Mouse (Mus musculus): ENCODE results near the gene Epb41l5.

Epb41l5 gene

DNA sequence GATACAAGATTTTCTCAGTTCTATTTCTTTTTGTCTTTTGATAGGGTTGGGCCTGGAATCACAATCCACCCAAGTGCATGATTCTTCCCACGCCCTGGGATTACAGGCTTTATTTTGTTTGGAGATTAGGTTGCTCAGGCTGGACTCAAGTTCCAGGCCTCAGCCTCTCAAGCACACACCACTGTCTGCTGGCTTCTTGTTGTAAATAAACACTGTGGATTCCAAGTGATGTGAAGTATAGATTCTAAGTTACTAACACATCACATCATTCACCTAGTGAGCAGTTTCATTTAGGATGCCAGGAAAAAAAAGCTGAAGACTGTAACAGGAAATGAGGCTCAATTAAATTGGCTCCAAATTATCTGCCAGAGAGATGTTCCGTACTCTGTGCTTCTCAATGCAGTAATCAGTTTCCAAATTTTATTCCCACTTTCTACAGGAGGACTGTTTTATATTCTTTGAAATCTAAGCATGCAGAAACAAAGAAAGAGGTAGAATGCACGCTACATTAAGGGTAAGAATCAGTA lies 51.8 kb downstream of the Epb41l5 start:
- DNase-seq (ENCODE audit: low spot score), result peak; percentile 7

DNA sequence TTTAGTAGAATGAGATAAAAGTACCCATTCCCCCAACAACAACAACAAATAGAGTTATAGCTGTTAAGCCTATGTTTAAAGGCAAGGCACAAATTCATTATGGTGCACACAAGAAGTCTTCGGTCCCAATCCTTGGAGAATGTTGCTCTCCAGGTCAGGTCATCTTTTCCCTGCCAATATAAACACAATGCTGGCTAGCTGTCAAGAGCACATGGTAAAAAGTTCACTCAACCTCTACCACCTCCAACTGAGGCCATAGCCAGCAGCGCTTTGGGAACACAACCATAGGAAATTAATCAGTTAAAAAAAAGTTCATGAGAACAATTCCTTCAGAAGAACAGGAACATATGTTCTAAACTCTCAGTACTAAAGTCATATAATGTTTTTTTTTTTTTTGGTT lies 58.8 kb downstream of the Epb41l5 start:
- DNase-seq (ENCODE audit: low spot score), result peak; percentile 36

DNA sequence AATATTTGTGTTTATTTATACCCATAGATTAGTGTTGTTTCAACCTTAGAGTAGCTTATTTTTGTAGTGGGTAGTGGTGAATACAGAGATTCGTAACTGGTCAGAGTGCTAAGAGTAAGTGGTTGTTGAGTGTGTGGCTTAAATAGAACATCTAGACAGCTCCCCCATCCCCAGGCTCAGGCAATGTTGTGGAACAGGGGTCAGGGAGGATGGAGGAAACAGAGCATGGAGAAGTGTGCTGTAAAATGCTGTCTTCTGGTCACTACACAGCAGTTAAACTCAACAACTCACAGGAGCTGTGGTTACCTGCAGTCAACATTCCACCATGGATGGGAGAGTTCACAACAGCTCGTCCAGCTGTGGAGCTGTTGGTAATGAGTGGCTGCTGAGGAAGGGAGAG lies 63.8 kb downstream of the Epb41l5 start:
- DNase-seq (ENCODE audit: low spot score), result no peak

DNA sequence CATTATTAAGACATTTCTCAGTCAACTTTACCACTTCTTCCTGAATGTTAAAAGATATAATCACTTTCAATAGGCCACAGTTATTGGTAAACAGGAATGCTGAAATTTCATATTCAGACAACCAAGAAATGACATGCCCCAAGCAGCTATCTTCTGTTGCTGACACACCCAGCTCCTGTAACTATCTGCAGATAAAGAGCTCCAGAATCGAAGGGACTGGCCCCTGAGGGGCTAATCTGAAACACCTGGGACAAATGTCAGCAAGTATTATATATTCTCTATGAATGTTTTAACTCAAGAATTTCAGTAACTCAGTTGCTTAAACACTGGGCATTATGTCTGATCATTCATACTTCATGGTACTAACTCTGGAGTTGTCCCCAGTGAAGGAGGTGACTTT lies 78.7 kb downstream of the Epb41l5 start:
- no peak for DNase-seq (ENCODE audit: low spot score)

DNA sequence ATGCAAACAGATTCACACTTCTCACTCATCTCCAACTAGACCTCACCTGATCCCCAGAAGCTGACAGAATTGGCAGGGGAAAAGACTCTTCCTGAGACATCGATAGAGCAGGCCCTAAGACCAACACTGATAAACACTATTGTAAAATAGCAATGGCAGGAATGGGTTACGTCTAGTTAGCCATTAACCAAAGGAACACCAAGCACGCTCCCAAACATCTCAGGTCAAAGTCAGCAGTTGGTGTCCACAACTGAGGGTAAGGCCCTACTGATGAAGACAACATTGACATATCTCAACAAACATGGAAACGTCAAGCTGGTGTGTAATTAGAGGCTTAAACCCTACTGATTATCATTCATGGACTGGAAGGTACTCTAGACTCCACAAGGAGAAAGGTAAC lies 83.3 kb downstream of the Epb41l5 start:
- DNase-seq (ENCODE audit: low spot score), result no peak

DNA sequence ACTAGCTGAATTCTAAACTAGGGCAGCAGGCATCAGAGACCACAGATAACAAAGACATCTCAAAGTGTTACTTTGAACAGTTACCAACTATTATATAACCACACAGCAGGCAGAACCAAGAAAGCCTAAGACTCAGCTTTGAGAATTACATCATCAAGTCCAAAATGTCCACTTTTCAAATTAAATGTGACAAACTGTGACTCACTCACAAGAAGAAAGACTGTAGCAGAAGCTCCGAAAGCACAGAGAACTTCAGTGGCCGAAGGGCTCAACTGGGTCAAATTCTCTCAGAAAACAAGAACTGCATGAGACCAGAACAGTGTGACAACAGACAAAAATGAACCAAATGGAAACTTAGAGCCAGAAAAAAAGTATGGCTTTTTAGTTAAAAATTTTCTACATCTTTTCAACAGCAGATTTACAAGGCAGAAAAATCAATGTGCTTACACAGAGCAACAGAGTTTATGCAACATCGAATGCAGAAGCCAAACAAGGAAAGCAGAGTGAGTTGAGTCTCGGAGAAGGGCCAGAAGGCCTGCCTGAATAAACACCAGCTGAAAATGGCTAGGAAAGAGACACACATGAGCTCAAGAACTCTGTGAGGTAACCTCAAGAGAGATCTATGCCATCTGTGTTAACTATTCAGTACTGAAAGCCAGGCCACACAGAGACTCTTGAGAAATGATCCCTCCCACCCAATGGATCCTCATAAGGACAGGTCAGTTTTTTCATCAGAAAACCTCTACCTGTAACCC lies 91.0 kb downstream of the Epb41l5 start:
- peak; percentile 29 for DNase-seq (ENCODE audit: low spot score)

DNA sequence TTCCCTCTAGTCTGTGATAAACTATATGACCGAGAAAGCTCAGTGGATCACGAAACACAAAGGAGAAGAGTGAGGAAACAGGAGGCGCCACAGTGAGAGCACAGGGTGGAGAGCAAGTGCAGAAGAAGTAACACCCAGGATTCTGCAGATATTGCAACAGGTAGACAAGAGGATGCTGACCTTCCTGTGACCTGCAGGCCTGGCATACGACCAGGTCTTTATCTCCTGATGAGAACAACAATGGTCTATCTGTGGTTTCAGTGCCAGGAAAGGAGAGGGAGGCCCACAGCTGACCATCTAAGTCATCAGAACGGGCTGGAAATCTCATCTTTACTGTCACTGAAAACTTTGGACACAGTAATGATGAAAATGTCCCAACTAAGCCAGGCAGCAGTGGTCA lies 93.1 kb downstream of the Epb41l5 start:
- no peak for DNase-seq (ENCODE audit: low spot score)

DNA sequence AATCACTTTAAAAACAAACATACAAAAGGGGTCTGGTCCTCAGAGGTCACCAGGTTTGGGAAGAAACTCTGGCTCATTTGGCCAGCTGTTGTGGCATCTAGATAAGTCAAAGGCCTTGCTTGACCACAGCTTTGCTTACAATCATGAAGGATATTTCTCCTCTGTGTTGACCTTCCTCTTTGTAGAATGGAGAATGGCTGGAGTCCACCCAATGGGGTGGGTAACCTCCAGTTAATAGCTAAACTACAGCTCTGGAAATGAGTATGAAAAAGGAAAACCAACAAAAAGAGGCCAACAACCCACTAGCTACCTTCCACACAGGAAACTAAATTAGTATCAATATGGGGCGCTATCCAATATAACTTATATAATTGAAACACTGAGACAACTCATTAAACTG lies 97.1 kb downstream of the Epb41l5 start:
- no peak for DNase-seq (ENCODE audit: low spot score)

DNA sequence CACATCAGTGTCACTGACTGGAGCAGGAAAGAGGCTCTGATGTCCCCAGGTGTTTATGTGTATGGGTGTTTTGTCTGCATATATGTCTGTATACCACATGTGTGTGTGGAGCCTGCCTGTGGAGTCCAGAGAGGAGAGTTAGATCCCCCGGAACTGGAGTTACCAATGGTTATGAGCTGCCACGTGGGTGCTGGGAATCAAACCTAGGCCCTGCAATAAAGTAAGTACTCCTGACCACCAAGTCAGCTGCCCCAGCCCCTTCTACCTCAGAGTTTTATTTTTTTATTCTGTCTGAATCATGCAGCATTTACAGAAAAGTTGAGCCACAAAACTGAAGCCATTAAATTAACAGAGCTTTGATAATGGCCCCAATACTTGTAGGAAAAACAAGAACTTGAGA lies 98.7 kb downstream of the Epb41l5 start:
- DNase-seq (ENCODE audit: low spot score), result no peak

DNA sequence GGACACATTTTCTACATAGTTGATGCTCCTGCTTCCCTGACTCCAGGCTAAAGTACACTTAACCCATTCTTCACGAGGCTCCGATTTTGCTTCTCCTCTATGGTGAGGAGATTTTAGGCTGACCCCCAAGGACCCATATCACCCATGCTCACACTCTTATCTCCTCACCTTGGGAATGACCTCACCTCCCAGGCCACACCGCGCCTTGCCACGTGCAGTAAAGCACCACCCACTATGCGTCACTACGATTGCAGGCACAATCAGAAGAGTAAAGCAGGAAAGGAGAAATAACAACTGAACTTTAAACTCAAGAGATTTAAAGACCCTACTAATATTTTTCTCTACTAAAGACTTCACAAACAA lies 99.5 kb downstream of the Epb41l5 start:
- no peak for DNase-seq (ENCODE audit: low spot score)

DNA sequence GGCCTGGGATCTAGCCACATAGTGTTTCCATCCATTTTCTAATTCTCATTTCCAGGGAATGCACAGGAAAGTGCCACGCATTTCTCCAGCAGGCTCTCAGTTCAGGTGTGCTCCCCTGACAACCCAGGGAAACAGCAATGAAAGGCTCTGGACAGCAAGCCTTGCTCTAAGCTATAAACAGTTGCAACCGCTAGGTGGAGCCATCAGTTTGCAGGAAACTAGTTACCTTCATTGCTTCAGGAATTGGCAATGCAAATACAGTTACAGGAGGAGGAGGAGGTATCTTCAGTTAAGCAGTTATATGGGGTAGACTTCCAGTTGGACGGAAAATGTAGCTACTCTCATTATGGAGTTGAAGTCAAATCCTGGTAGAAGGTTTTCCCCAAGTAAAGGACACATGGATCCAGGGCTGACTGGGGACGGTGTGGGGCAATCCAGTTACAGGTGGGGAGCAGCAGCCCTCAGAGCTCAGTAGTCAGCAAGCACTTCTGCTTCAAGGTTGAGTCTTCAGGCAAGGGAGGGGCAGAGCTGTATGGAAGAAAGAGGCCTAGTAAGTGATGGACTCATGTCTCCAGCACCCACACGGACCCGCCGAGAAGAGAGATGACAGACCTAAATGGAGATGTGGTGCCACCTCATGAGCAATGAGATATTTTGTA lies 100.0 kb downstream of the Epb41l5 start:
- peak; percentile 80 for DNase-seq (ENCODE audit: low spot score)

DNA sequence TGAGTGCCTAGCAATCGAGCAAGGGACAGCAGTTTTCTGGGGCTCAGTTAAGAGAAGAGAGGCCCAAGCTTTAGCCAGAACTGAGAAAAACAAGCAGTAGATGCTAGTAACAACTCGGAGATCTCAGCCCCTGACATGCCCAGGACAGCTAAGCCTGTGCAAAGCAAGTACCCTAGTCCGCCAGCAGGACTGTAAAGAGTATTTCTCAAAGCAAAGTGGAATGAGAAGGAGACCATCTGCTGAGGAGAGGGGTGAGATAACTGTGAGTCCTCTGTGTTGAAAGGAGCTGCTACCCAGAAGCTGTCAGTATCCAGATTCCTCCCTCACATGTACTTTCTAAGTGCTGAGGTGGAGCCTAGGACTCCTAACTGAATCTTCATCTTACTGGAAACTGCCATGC lies 102.3 kb downstream of the Epb41l5 start:
- DNase-seq (ENCODE audit: low spot score), result peak; percentile 32

DNA sequence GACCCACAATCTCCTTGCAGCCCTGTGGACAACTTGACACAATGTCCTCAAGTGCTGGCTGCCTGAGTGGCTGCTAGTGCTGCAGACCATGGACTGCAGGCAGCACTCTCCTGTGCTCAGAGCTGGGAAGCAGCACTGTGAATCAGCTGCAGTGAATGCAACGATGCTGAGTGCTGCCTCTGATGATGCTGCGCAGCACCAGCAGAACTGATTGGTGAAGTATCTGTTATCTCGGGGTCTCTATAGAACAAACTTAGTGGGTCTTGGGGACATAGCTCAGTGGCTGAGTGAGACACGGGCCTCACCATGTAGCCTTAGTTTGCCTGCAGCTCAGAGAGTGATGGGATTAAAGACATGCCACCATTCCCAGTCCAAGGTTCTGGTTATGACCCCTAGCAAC lies 103.1 kb downstream of the Epb41l5 start:
- no peak for DNase-seq (ENCODE audit: low spot score)

DNA sequence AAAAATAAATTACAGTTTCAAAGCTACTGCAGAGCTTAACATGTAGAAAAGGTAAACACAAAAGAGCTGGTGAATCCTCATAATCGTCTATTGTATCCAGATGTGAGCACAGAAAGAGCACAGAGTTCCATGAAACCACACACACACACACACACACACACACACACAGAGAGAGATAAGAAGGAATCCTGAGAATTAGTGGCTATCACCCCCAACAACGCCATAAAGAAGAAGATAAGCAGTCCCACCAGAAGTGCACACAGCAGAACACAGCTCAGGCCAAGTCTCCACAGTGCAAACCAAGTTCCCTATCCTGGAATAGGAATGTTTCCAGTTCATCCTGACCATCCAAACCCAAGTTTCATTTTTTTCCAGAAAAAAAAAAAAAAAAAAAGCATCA lies 103.6 kb downstream of the Epb41l5 start:
- no peak for DNase-seq (ENCODE audit: low spot score)

DNA sequence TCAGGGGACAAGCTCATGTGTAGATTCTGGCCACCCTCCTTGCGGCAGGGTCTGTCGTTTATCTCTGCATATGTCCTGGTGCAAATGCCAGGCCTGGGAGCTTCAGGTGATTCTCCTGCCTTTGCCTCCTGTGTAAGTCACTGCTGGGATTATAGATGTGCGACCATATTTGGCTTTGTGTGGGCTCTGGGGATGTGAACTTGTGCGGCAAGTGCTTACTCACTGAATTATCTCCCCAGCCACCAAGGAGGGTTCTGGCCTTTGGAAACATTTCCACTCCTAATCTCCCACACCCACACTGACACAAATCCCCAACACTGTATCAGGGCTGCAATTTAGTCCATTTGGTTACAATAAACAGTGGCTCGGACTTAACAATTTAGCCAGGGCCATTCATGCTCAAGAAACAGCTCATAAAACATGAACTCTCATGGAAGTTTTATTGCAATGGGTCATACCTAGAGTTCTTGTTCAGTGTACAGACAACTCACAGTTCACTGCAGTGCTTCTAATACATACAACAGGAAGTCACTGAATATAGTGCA lies 104.1 kb downstream of the Epb41l5 start:
- no peak for DNase-seq (ENCODE audit: low spot score)

DNA sequence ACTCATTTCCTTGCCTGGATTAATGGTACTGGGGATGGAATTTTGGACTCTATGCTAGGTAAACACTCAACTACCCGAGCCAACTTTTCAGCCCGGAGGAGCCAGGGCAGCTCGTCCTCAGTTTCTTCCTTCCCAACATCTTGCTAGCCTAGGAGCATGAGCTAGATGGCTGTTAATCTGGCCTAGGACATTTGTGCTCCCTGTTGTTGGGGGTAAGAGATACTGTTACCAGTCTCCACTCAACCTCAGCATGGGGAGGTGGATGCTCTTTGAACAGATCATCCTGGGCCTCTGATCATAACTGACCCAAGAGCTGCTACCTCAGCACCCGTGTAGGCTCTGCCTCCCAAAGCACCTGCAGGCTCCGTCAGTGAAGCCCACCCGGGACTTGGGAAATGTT lies 105.5 kb downstream of the Epb41l5 start:
- DNase-seq (ENCODE audit: low spot score), result no peak

DNA sequence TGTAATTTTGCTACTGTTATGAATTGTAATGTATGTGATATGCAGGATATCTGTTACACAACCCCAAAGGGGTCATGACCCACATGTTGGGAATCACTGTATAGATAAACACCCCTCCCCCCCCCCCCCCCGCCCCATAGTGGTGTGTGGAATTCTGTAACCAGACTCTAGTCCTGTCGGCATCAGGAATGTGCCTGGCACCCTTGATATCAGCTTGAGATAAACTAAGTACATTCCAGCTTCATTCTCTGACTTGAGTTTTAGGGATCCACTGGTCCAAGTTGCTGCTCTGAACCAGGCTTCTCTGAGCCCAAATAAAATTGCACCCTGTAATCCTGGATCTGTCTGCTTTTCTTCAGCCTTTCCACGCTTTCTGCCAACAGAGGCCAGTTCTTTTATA lies 107.2 kb downstream of the Epb41l5 start:
- DNase-seq (ENCODE audit: low spot score), result no peak

DNA sequence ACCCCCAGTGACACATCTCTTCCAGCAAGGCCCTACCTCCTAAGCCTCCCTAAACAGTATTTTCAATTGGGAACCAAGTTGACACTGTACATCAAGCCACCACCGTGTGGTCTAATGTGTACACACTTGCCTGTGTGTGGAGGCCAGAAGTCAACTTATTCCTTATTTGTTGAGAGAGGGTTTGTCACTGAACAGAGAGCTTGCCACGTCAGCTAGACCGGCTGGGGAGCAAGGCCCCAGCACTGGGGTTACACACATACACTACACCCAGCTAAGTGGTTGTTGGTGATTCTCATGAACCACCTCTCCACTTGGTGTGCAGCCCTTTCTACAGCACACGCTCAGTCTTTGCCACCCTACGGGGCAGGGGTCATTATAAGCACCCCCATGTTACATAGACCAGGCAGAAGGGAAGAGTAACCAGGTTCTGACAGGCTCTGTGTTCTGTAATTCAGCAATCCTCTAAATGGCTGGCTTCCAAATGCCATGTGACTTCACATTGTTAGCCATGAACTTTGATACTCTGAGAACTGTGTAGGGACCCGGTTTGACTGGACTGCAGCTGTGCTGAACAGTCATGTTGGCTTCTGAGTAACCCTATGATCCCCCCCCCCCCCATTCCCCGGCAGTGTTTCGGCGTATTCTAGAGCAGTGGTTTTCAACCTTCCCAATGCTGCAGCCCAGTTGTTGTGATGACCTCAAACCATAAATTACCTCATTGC lies 107.8 kb downstream of the Epb41l5 start:
- DNase-seq (ENCODE audit: low spot score), result no peak

DNA sequence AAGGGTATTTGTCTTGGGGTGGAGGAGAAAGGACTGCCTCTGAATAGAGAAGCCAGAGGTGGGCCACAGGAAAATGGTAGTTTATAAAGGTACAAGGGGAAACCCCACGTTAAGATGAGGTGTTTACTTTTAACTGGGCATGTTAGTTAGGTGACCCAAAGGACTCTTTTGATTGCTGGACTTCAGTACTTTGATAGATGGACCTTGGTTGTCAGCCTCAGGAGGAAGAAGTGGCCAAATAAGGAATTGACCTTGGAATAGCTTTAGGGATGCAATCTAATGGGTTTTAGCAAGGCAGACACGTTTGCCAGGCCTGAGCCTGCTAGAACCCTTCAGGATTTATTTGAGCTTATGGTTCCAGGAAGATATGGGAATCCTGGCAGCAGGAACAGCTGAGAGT lies 109.5 kb downstream of the Epb41l5 start:
- no peak for DNase-seq (ENCODE audit: low spot score)

DNA sequence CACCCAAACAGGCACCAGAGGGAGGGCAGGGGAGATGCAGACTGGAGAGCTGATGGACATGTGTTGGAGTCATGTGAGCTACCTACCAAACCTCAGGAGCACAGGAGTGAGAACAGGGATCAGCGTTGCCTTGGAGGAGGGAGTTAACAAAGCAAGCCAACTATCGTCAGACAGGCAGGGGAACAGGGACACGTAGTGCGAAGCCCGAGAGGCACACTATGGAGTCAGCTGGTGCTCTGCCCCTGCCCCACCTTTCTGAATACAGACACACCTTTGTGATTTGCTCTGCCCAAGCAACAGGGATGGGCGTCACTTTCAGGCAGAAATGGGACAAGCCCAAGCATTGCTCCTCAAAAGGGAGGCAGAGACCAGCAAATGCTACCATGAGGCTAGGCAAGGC lies 111.1 kb downstream of the Epb41l5 start:
- DNase-seq (ENCODE audit: low spot score), result no peak

DNA sequence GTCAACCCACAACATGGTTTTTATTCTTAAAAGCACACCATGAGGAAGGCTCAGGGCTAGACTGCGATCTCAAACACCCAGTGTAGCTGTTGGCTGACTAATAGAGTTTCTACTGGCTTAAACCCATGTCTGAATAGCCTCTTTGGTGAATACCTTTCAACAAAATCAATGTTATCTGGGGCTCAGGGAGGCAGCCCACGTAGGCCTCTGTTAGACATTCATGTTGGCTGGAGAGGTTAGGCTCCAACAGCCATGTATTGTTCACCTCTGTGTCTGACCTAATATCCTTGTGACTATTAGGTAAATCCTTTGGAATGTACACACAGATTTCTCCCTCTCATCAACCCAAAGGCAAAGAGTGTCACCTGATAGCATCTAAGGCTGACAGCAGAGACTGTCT lies 112.7 kb downstream of the Epb41l5 start:
- DNase-seq (ENCODE audit: low spot score), result no peak

DNA sequence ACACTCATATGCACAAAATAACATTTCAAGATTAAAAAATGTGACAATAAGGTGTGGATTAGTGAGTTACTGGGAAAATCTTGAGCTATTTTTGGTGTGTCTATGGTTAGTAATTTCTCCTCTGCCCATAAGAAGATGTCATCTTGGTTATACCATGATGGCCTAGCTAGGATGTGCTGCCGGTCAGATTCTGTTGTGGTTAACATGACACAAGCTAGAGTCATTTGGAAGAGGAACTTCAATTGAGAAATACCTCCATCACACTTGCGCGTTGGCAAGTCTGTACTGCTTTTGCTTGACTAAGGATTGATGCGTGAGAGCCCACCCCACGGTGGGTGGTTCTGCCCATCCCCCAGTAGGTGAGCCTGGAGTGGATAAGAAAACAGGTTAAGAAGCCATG lies 114.5 kb downstream of the Epb41l5 start:
- DNase-seq (ENCODE audit: low spot score), result no peak

All from lung, postnatal 25 days (tissue).